Mouse (Mus musculus) brain, embryonic 14.5 days (tissue): ENCODE measurements around the gene Il1rapl2.

Experiments
- CTCF ChIP-seq: fragments of 200-500 bp; IDR thresholded peaks from 2 replicates; pipeline ENCODE4 v1.5.1; 2012; ENCODE audit warnings: inconsistent platforms, mild to moderate bottlenecking, moderate library complexity, borderline replicate concordance; ENCODE audit not compliant: insufficient read depth, insufficient read length; ENCODE audit errors: extremely low read depth
- POLR2A ChIP-seq: fragments of 200-500 bp; IDR thresholded peaks from 2 replicates; pipeline ENCODE4 v1.6.1; 2012; ENCODE audit warnings: mild to moderate bottlenecking, inconsistent platforms, borderline replicate concordance; ENCODE audit not compliant: poor library complexity, insufficient read depth, insufficient read length, severe bottlenecking; ENCODE audit errors: extremely low read depth

GRCm38 (mm10) chrX:137548348-137548747 lies 22.1 kb upstream of the Il1rapl2 start:
- no peak for TF ChIP-seq CTCF
- no peak for TF ChIP-seq POLR2A
